Mouse (Mus musculus) MEL (cell line): ENCODE results near the gene Tufm.

Experiments used
- CTCF ChIP-seq, 3 experiments: IDR thresholded peaks in 2 of 3; conservative IDR thresholded peaks in 1 of 3; 2 replicates each; pipeline ENCODE4 v1.5.1; 2011 to 2012; ENCODE audit warnings: low read length in 3 of 3, low read depth in 2 of 3, mild to moderate bottlenecking in 2 of 3, improper control_type of control experiment in 1 of 3, inconsistent platforms in 1 of 3, mixed read lengths in 1 of 3, moderate library complexity in 1 of 3; ENCODE audit not compliant: control insufficient read depth in 1 of 3, insufficient read depth in 1 of 3, poor library complexity in 1 of 3, severe bottlenecking in 1 of 3
- HCFC1 ChIP-seq: IDR thresholded peaks from 2 replicates; pipeline ENCODE4 v1.6.1; 2012; ENCODE audit warnings: low read depth, mild to moderate bottlenecking, inconsistent platforms, low read length, improper control_type of control experiment, moderate library complexity
- MAX ChIP-seq: IDR thresholded peaks from 2 replicates; pipeline ENCODE4 v1.6.1; 2011; ENCODE audit warnings: low read length, improper control_type of control experiment
- MYC ChIP-seq: IDR thresholded peaks from 2 replicates; pipeline ENCODE4 v1.6.1; 2011; ENCODE audit warnings: low read depth, mild to moderate bottlenecking, low read length, improper control_type of control experiment, moderate library complexity
- ZNF384 ChIP-seq: IDR thresholded peaks from 2 replicates; pipeline ENCODE4 v1.6.1; 2012; ENCODE audit warnings: low read depth, mild to moderate bottlenecking, inconsistent platforms, low read length, improper control_type of control experiment

DNA sequence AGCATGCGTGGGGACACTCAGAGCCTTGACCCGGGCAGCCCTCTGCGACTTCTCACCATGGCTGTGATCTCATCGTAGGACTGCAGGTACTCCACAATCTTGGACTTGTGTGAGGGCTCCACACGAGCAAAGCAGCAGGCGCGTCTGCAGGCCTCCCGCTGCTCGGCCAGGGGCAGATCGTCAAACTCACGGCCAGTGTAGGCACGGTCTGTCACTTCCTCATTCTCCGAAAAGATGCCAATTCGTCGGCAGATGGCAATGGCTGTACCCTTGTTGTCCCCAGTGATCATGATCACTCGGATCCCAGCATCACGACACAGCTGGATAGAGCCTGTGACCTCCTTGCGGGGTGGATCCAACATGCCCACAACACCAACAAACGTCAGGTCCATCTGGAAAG lies 38.7 kb upstream of the Tufm start:
- no peak for TF ChIP-seq CTCF (IDR thresholded peaks at IDR 0.05 in 2 of 3, conservative IDR thresholded peaks at IDR 0.05 in 1 of 3; ENCODE audit: control insufficient read depth in 1 of 3, insufficient read depth in 1 of 3, low read depth in 2 of 3, low read length in 3 of 3, poor library complexity in 1 of 3, severe bottlenecking in 1 of 3)
- no peak for TF ChIP-seq MYC
- TF ChIP-seq HCFC1, result no peak
- no peak for TF ChIP-seq ZNF384
- no peak for TF ChIP-seq MAX
